Mouse (Mus musculus) hindbrain, embryonic 15.5 days (tissue): ENCODE results near the gene Hypm. TPM values are rescaled to one million over a fixed set of nuclear protein-coding genes. Genes with fewer than 3 reads are reported as not detected.

ENCODE experiments used
- ATAC-seq: fragments of 200-750 bp; cut with Nextera tagmentation; 2 replicates; pipeline ENCODE4 v1.8.0; 2017; ENCODE audit warnings: low read depth, moderate number of reproducible peaks, moderate TSS enrichment; ENCODE audit not compliant: low FRiP score
- H3K27ac ChIP-seq: fragments of 300-500 bp; sonication (generic); replicated peaks from 2 replicates; pipeline ENCODE4 v1.5.1; 2015; ENCODE audit warnings: mild to moderate bottlenecking, inconsistent platforms
- H3K27me3 ChIP-seq: fragments of 300-500 bp; sonication (generic); 2 replicates; pipeline ENCODE4 v1.6.1; 2015; ENCODE audit warnings: control low read depth, inconsistent platforms
- H3K36me3 ChIP-seq: fragments of 300-500 bp; sonication (generic); 2 replicates; pipeline ENCODE4 v1.6.1; 2015; ENCODE audit warnings: control low read depth, inconsistent platforms
- H3K4me1 ChIP-seq: fragments of 300-500 bp; sonication (generic); replicated peaks from 2 replicates; pipeline ENCODE4 v1.6.1; 2015; ENCODE audit warnings: control low read depth, inconsistent platforms
- H3K4me2 ChIP-seq: fragments of 300-500 bp; sonication (generic); 2 replicates; pipeline ENCODE4 v1.6.1; 2015; ENCODE audit warnings: moderate library complexity, mild to moderate bottlenecking, inconsistent platforms
- H3K4me3 ChIP-seq: fragments of 300-500 bp; sonication (generic); 2 replicates; pipeline ENCODE4 v1.5.1; 2015; ENCODE audit warnings: mild to moderate bottlenecking, inconsistent platforms
- H3K9ac ChIP-seq: fragments of 300-500 bp; sonication (generic); 2 replicates; pipeline ENCODE4 v1.6.1; 2015; ENCODE audit warnings: inconsistent platforms
- H3K9me3 ChIP-seq: fragments of 300-500 bp; sonication (generic); 2 replicates; pipeline ENCODE4 v1.6.1; 2016; ENCODE audit warnings: control low read depth, inconsistent platforms
- WGBS: fragments of 180-500 bp; shearing (Covaris S2); methylation state at CpG from one replicate; pipeline ENCODE4 v1.1.7; 2015; 5-methylcytosine and 5-hydroxymethylcytosine counted together
- polyA plus RNA-seq: library from polyadenylated mRNA; unstranded; fragments of >200 nt; fragmentation: Nextera tagmentation; extraction: Ambion mirVana; gene quantifications from 2 replicates; pipeline ENCODE4 v1.2.1, GENCODE M21; 2015

The Hypm gene
- polyA plus RNA-seq, result not detected in 2 replicates

DNA sequence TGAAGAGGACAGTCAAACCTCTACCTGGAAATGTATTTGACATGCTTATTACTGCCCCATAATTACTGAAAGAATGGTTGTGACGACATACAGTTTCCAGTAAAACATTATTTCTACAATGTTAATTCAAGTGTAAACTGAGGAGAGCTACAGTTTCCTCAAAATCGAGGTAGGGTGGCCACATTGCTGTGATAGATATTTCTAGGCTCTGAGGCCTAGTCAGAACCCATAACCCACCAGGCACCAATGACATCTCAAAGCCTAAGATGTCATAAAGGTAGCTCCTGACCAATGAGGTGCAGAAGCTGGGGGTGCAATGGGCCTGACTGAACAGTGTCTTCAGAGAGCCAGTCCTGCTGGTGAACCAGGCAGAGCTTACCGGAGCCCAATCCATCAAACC lies at the start of gene Hypm:
Gene Hypm (plus strand): TSS at position 301 of the 400 bp plus-strand sequence.
- WGBS, result 84% methylated on average over 3 of the region's 3 CpGs
- no peaks in the 10 kb centered on the region for H3K9me3 ChIP-seq
- H3K27me3 ChIP-seq, result no peaks in the 10 kb centered on the region
- no peaks in the 10 kb centered on the region for H3K4me1 ChIP-seq
- no peak within 1 kb of the TSS for H3K4me3 ChIP-seq
- no peak for ATAC-seq
- H3K36me3 ChIP-seq, result no peaks in the 10 kb centered on the region
- H3K9ac ChIP-seq, result no peak within 1 kb of the TSS
- H3K4me2 ChIP-seq, result no peak within 1 kb of the TSS
- H3K27ac ChIP-seq, result no peak within 1 kb of the TSS

DNA sequence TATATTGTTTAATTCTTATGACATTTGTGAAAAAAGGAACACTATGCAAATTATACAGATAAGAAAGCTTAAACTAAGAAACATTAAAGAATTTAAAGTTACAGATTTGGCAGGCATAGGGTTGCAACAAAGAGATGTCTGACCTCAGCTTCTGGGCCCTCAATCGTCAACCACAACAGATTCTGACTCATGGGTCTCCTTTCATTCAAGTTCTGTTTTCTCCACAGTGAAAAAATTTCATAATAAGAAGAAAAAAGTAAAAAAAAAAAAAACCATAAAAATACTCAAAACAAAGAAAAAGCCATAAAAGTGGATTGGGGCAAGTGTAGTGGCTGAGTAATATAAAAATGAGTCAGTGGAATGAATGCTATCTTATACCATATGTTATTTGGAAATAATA lies 36.6 kb upstream of the Hypm start:
- H3K27ac ChIP-seq, result no peak overlapping the region
- no peak overlapping the region for H3K4me3 ChIP-seq
- no peak overlapping the region for H3K4me2 ChIP-seq
- no peak for ATAC-seq
- no peaks in the 10 kb centered on the region for H3K9me3 ChIP-seq
- no peak overlapping the region for H3K9ac ChIP-seq
- 81% methylated on average over 1 of the region's 1 CpGs for WGBS
- no peaks in the 10 kb centered on the region for H3K4me1 ChIP-seq
- H3K36me3 ChIP-seq, result no peaks in the 10 kb centered on the region
- H3K27me3 ChIP-seq, result no peaks in the 10 kb centered on the region

DNA sequence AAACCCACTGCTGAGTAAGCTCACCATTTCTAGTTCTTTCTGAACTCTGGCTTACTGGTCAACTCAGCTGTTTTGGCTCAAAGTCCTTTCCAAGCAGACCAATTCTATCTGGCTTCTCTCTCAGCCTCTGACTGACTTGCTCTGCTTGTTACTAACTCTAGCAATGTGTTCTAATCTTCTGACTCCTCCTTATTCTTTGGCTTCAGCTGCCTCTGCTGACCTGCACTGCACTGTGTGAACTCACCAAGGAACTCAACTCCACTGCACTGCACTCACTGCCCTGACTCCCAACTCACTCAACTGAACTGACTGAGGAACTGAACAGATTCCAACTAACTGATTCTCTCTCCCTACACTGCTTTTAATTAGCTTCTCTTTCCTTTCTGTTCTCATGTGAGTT lies 34.3 kb upstream of the Hypm start:
- no peak overlapping the region for H3K4me2 ChIP-seq
- H3K4me1 ChIP-seq, result no peaks in the 10 kb centered on the region
- H3K9ac ChIP-seq, result no peak overlapping the region
- ATAC-seq, result no peak
- H3K36me3 ChIP-seq, result no peaks in the 10 kb centered on the region
- H3K9me3 ChIP-seq, result no peaks in the 10 kb centered on the region
- H3K4me3 ChIP-seq, result no peak overlapping the region
- H3K27ac ChIP-seq, result no peak overlapping the region
- no peaks in the 10 kb centered on the region for H3K27me3 ChIP-seq

DNA sequence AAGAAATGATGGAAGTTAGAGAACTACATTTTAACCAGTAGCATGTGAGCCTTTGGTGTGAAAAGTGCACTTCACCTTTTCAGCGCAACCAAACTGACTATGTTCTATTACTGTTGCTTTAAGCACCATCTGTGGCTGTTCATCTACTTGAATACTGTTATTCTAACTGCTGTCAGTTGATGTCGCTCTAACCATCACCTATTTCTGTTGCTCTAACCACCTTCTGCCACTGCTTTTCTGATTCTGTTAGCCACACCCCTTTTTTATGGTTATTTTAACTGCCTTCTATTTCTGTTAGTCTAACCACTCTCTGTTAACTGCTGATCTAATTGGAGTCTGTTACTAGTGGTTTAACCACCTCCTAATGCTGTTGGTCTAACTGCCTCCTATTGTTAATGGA lies 11.9 kb upstream of the Hypm start:
- 69% methylated on average over 2 of the region's 2 CpGs for WGBS
- no peaks in the 10 kb centered on the region for H3K9me3 ChIP-seq
- no peaks in the 10 kb centered on the region for H3K36me3 ChIP-seq
- H3K27me3 ChIP-seq, result no peaks in the 10 kb centered on the region
- H3K4me2 ChIP-seq, result no peak overlapping the region
- H3K4me3 ChIP-seq, result no peak overlapping the region
- no peak overlapping the region for H3K9ac ChIP-seq
- no peak overlapping the region for H3K27ac ChIP-seq
- ATAC-seq, result no peak
- no peaks in the 10 kb centered on the region for H3K4me1 ChIP-seq

DNA sequence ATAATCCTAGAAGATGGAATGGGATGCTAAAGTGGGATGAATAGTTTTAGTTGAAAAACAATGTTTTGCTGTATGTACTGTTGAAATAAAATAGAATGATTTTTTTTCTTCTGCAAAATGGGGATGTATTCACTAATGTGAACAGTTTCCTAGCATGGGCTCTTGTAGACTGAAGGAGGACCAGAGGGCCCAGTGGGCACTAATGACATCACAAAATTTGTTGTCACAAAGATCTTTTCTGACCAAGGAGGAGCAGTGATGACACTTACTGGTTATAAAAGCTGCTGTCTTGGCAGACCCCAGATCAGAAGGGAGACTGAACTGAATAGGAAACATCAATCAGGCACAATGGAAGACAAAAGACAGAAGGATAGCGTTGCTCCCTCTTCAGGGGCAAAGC lies 2.7 kb downstream of the Hypm start, which contains the start of gene H2al3:
Gene H2al3 (plus strand): TSS at position 301 of the 400 bp plus-strand sequence.
- no peak within 1 kb of the TSS for H3K4me3 ChIP-seq
- no peak within 1 kb of the TSS for H3K9ac ChIP-seq
- no peak for ATAC-seq
- H3K9me3 ChIP-seq, result no peaks in the 10 kb centered on the region
- no peak within 1 kb of the TSS for H3K4me2 ChIP-seq
- no peaks in the 10 kb centered on the region for H3K27me3 ChIP-seq
- no peaks in the 10 kb centered on the region for H3K36me3 ChIP-seq
- 17% methylated on average over 1 of the region's 1 CpGs for WGBS
- no peaks in the 10 kb centered on the region for H3K4me1 ChIP-seq
- no peak within 1 kb of the TSS for H3K27ac ChIP-seq

DNA sequence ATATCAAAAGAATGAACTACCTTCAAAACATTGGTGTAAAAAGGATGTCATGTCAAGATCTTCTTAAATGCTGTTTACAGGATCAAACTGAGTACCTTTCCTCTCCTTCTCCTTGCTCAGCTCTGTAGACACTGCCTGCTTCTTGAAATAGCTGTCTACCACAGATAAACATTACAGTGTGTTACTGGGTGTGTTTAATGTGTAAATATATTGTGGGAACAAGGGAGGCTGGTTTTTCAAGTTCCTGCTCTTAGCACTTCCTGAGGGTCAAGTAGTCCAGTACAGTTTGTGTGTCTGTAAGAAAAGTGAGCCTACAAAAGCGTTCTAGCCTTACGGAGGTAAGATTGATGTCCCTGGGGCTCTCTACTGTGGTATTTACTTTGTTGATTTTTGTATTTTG lies 15.1 kb downstream of the Hypm start:
- H3K36me3 ChIP-seq, result no peaks in the 10 kb centered on the region
- no peak overlapping the region for H3K4me3 ChIP-seq
- no peaks in the 10 kb centered on the region for H3K9me3 ChIP-seq
- WGBS, result 92% methylated on average over 2 of the region's 2 CpGs
- H3K9ac ChIP-seq, result no peak overlapping the region
- H3K27ac ChIP-seq, result no peak overlapping the region
- no peaks in the 10 kb centered on the region for H3K4me1 ChIP-seq
- ATAC-seq, result no peak
- H3K4me2 ChIP-seq, result no peak overlapping the region
- no peaks in the 10 kb centered on the region for H3K27me3 ChIP-seq

DNA sequence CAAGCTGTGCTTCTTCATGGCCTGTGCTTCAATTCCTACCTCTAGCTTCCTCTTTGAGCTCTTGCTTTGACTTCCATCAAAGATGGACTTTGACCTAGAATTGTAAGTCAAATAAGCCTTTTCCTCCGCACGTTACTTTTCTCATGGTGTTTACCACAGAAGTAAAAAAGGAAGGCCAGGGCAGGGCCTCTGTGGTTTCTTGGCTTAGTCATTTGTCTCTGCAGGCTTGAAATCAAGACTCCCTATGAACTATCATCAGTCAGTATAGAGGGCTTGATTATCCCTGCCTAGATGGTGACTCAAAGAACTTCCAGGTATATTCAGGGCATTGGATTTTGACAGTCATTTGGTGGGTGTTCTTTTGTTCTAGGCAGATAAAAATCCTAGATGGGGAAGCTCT lies 28.8 kb downstream of the Hypm start:
- H3K27ac ChIP-seq, result no peak overlapping the region
- no peak for ATAC-seq
- no peaks in the 10 kb centered on the region for H3K27me3 ChIP-seq
- no peaks in the 10 kb centered on the region for H3K9me3 ChIP-seq
- H3K4me1 ChIP-seq, result no peaks in the 10 kb centered on the region
- 98% methylated on average over 2 of the region's 2 CpGs for WGBS
- H3K9ac ChIP-seq, result no peak overlapping the region
- H3K4me2 ChIP-seq, result no peak overlapping the region
- no peak overlapping the region for H3K4me3 ChIP-seq
- no peaks in the 10 kb centered on the region for H3K36me3 ChIP-seq

DNA sequence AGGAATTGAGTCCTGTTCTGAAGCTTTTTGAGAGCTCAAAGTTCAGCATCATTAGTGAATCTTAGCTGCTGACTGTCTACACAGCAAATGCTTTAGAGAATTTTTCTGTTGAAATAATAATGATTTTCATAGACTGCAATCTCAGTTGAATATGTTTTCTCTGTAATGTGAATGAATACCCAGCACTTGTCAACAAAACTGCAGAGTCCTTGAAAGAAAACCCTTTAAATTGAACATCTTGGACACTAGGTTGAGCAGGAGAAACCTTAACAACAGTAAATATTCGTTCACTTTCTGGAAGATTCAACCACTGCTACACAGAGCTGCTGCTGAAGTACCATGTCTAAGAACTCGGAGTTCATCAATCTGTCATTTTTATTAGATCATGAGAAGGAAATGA lies 38.6 kb downstream of the Hypm start, which contains the start of gene Sytl5:
Gene Sytl5 (plus strand): TSS at position 301 of the 400 bp plus-strand sequence.
- H3K4me3 ChIP-seq, result no peak within 1 kb of the TSS
- no peak within 1 kb of the TSS for H3K4me2 ChIP-seq
- WGBS, result 67% methylated on average over 2 of the region's 2 CpGs
- no peaks in the 10 kb centered on the region for H3K9me3 ChIP-seq
- H3K9ac ChIP-seq, result no peak within 1 kb of the TSS
- no peak within 1 kb of the TSS for H3K27ac ChIP-seq
- no peaks in the 10 kb centered on the region for H3K36me3 ChIP-seq
- no peaks in the 10 kb centered on the region for H3K27me3 ChIP-seq
- no peaks in the 10 kb centered on the region for H3K4me1 ChIP-seq
- no peak for ATAC-seq

Other genes with a start within 250 kb of the Hypm start
- 39.7 and 45.7 TPM in 2 replicates for gene Dynlt3, start 183.9 kb upstream of the Hypm start, polyA plus RNA-seq
- gene H2al3, start 2.8 kb downstream of the Hypm start, polyA plus RNA-seq, result not detected in 2 replicates
- gene Sytl5, start 38.7 kb downstream of the Hypm start, polyA plus RNA-seq, result 0.35 and 0.47 TPM in 2 replicates